Mouse (Mus musculus): Measurements from ENCODE around the gene Efcab14.

GRCm38 (mm10) chr4:115767647-115768467, 30.3 kb downstream of the Efcab14 start:
- no peak for TF ChIP-seq CTCF (IDR thresholded peaks at IDR 0.05)
- no peak for TF ChIP-seq EP300 (IDR thresholded peaks at IDR 0.05)

Data from lung, postnatal 0 days (tissue).